Mouse (Mus musculus): ENCODE measurements at regions not wholly inside any gene's neighbourhood (a gene's known extent, or its start where the extent isn't known, plus 50 kb on each side); places are given as distances from the start of the nearest gene placed in this dataset.

GRCm38 (mm10) chr1:98192671-98193070, 97.2 kb upstream of the Pam start:
- no peak for TF ChIP-seq E2F4 (IDR thresholded peaks at IDR 0.05; ENCODE audit: insufficient read depth)
- TF ChIP-seq POLR2A (IDR thresholded peaks at IDR 0.05; ENCODE audit: insufficient read length, low read depth) = no peak
- no peak for TF ChIP-seq TCF12 (IDR thresholded peaks at IDR 0.05; ENCODE audit: insufficient read depth, poor library complexity, severe bottlenecking)
- TF ChIP-seq USF1 (IDR thresholded peaks at IDR 0.05; ENCODE audit: low read depth) = no peak
- no peak for TF ChIP-seq POLR2AphosphoS2 (IDR thresholded peaks at IDR 0.05; ENCODE audit: insufficient read length, low read depth)
- no peak for TF ChIP-seq CEBPB (IDR thresholded peaks at IDR 0.05; ENCODE audit: insufficient read depth, poor library complexity, severe bottlenecking)
- no peak for TF ChIP-seq MAX (IDR thresholded peaks at IDR 0.05; ENCODE audit: low read depth)
- TF ChIP-seq MYOD1 (IDR thresholded peaks at IDR 0.05; ENCODE audit: control insufficient read depth in 1 of 3, insufficient read length in 2 of 3, low read depth in 2 of 3) = no peak
